Mouse (Mus musculus): Measurements from ENCODE around the gene Ilf2. TPM values are rescaled to one million over a fixed set of nuclear protein-coding genes. Genes with fewer than 3 reads are reported as not detected.

Gene Ilf2
- total and polyA plus RNA-seq, 3 experiments: 13.9 to 32.2 (median 30.6) TPM

GRCm38 (mm10) chr3:90503444-90503843, 27.5 kb downstream of the Ilf2 start:
- no peaks in the 10 kb centered on the region for H3K27me3 ChIP-seq (ENCODE audit: control insufficient read depth, insufficient read depth, low read length)
- WGBS: 76% methylated on average over 4 of the region's 4 CpGs
- peaks cover 61% of the 10 kb centered on the region for H3K36me3 ChIP-seq (ENCODE audit: control insufficient read depth, insufficient read depth, low read length)
- peaks cover 1% of the 10 kb centered on the region for H3K4me1 ChIP-seq (ENCODE audit: control insufficient read depth, insufficient read depth, low read length)
- H3K9ac ChIP-seq (ENCODE audit: low read depth, low read length): no peak overlapping the region
- intact Hi-C loops (cut with DNase I): no loop called here
- no peak overlapping the region for H3K4me3 ChIP-seq
- no peak for DNase-seq
- H3K79me2 ChIP-seq (replicated peaks; ENCODE audit: control insufficient read depth, insufficient read depth, low read length): peaks cover 6% of the 10 kb centered on the region
- no peak overlapping the region for H3K27ac ChIP-seq
- no peak for TF ChIP-seq CTCF (IDR thresholded peaks at IDR 0.05)
- no peak for TF ChIP-seq EP300 (IDR thresholded peaks at IDR 0.05; ENCODE audit: insufficient read depth, low read depth, low read length)
- TF ChIP-seq POLR2A (IDR thresholded peaks at IDR 0.05; ENCODE audit: insufficient read depth, low read depth, low read length): no peak

DNA sequence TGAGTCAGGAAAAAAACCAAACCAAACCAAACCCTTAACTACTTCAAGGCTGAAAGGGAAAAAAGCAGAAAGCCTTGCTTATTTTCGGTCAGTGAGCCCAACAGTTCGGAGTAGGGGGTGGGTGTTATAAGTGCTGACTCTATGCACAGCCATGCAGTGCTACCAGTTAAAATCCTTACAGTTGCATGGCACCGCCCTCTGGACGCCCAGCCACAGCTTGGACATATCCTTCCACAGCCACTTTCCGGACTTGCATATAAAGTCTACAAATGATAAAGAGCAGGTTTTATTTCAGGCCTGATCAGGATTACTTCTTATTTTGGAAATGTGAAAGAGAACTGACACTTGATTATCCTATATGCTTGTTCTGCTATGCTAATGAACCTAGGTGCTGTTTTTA, 29.3 kb downstream of the Ilf2 start:
- TF ChIP-seq CTCF (IDR thresholded peaks at IDR 0.05): no peak
- no peak for TF ChIP-seq EP300 (IDR thresholded peaks at IDR 0.05; ENCODE audit: insufficient read depth, low read depth, low read length)
- TF ChIP-seq POLR2A (IDR thresholded peaks at IDR 0.05; ENCODE audit: insufficient read depth, low read depth, low read length): no peak

GRCm38 (mm10) chr3:90506362-90506761, 30.4 kb downstream of the Ilf2 start:
- 65% methylated on average over 3 of the region's 3 CpGs for WGBS
- H3K36me3 ChIP-seq (ENCODE audit: control insufficient read depth, insufficient read depth, low read length): peaks cover 53% of the 10 kb centered on the region
- intact Hi-C loops (cut with DNase I): no loop called here

More for the DNA sequence above, 29.3 kb downstream of the Ilf2 start:
- Histone ChIP-seq H3K4me1 (ENCODE audit: control insufficient read depth, insufficient read depth, low read length) (peaks cover 1% of the 10 kb centered on the region), H3K27me3 (ENCODE audit: control insufficient read depth, insufficient read depth, low read length) (no peaks in the 10 kb centered on the region), H3K36me3 (ENCODE audit: control insufficient read depth, insufficient read depth, low read length) (peaks cover 57% of the 10 kb centered on the region), H3K9ac (ENCODE audit: low read depth, low read length) (no peak overlapping the region), H3K4me3 (no peak overlapping the region), H3K27ac (no peak overlapping the region), H3K79me2 (replicated peaks; ENCODE audit: control insufficient read depth, insufficient read depth, low read length) (peaks cover 6% of the 10 kb centered on the region)
- intact Hi-C loops (cut with DNase I): no loop called here
- DNase-seq: no peak
- whole genome bisulfite sequencing: 91% methylated on average over 5 of the region's 5 CpGs

DNA sequence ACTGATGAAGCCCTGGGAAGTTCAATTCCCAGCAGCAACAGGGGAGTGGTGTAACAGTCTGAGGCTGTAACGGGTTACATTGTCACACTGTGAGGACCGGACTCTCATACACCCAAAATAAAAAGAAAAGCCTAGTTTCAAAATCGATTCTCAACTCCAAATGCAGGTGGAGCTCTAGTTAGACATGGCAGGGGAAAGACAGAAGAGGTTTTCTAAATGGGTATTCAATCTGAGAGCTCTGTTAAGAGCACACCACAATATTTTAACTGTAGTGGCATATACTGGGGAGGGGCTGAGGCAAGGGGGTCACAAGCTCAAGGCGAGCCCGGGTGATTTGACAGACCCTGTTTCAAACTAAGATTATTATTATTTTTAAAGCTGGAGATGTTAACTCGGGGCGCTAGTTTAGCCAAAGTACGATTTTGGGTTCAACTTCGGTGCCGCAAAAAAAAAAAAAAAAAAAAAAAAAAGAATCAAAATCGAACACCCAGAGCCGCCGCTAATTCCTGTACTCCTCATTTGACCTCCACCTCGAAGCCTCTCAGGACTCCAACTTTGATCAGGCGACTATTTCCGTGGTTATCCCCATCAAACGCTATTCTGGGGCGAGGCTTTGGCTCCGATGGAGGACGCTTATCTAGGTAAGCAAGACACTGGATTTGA, 32.5 kb downstream of the Ilf2 start:
- Histone ChIP-seq H3K27ac (peak overlapping the region; percentile 91), H3K27me3 (ENCODE audit: control insufficient read depth, insufficient read depth, low read length) (no peaks in the 10 kb centered on the region), H3K4me3 (peak overlapping the region; percentile 88), H3K36me3 (ENCODE audit: control insufficient read depth, insufficient read depth, low read length) (peaks cover 40% of the 10 kb centered on the region), H3K9ac (ENCODE audit: low read depth, low read length) (peak overlapping the region; percentile 91), H3K79me2 (replicated peaks; ENCODE audit: control insufficient read depth, insufficient read depth, low read length) (peaks cover 3% of the 10 kb centered on the region; the same call in 1 of the 2 replicates), H3K4me1 (ENCODE audit: control insufficient read depth, insufficient read depth, low read length) (peaks cover 3% of the 10 kb centered on the region)
- intact Hi-C loops (cut with DNase I): loop anchor here (2.0 kb wide), 2 partner anchors 18 to 32 kb away; partner anchors contain the start of genes Ilf2 and Snapin
- no peak for DNase-seq
- no peak for TF ChIP-seq EP300 (IDR thresholded peaks at IDR 0.05; ENCODE audit: insufficient read depth, low read depth, low read length)
- TF ChIP-seq CTCF (IDR thresholded peaks at IDR 0.05): no peak
- TF ChIP-seq POLR2A (IDR thresholded peaks at IDR 0.05; ENCODE audit: insufficient read depth, low read depth, low read length): no peak
- WGBS: under 1% methylated on average over 20 of the region's 20 CpGs

More at GRCm38 (mm10) chr3:90506362-90506761, 30.4 kb downstream of the Ilf2 start:
- DNase-seq: no peak
- TF ChIP-seq CTCF (IDR thresholded peaks at IDR 0.05) (no peak), EP300 (IDR thresholded peaks at IDR 0.05; ENCODE audit: insufficient read depth, low read depth, low read length) (no peak), POLR2A (IDR thresholded peaks at IDR 0.05; ENCODE audit: insufficient read depth, low read depth, low read length) (no peak)
- Histone ChIP-seq H3K79me2 (replicated peaks; ENCODE audit: control insufficient read depth, insufficient read depth, low read length) (peaks cover 6% of the 10 kb centered on the region), H3K4me1 (ENCODE audit: control insufficient read depth, insufficient read depth, low read length) (peaks cover 1% of the 10 kb centered on the region), H3K9ac (ENCODE audit: low read depth, low read length) (no peak overlapping the region), H3K4me3 (no peak overlapping the region), H3K27me3 (ENCODE audit: control insufficient read depth, insufficient read depth, low read length) (no peaks in the 10 kb centered on the region), H3K27ac (no peak overlapping the region)

DNA sequence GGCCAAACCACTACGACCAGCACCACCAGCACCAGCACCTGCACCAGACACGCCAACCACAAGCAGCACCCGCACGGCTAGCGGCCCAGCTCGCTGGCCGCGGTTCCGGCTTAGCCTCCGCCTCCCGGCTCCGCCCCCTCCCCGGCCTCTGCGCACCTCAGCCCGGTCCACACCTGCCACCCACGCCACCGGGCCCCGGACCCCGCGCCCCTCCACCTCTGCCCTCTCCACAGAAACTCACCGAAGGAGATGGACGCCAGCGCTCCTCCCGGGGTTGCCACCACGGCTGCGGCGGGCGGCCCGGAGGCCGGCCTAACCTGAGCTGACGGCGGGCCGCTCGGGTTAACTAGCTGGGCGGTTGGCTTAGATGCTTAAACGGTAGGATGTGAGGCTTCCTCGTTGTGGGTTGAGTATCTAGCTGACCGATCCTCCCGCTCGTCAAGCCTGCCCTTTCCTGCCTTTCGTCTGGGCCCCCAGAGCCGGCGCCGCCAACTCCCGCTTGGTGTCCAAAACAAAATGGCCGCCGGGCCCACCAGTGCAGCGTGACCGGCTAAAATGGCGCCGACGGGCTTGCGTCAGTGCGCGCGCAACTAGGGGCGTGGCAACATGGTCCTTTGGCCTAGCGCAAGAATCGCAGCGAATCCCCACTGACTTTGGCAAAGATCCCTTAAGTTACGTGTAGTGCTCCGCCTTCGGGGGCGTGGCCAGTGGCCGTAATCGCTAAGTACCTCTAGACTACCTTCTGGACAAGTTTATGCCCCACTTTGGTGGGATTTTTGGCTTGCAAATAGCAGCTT, 33.2 kb downstream of the Ilf2 start, which contains the start of gene Chtop:
Chtop (minus strand) TSS at position 549 of the 797 bp plus-strand sequence.
- WGBS: under 1% methylated on average over 66 of the region's 66 CpGs
- intact Hi-C loops (cut with DNase I): loop anchor here (2.0 kb wide), 2 partner anchors 18 to 32 kb away; partner anchors contain the start of genes Ilf2 and Snapin
- Histone ChIP-seq H3K27ac (peak within 1 kb of the TSS; percentile 91), H3K4me1 (ENCODE audit: control insufficient read depth, insufficient read depth, low read length) (peaks cover 3% of the 10 kb centered on the region), H3K4me3 (peak within 1 kb of the TSS; percentile 88), H3K79me2 (replicated peaks; ENCODE audit: control insufficient read depth, insufficient read depth, low read length) (peaks cover 3% of the 10 kb centered on the region; the same call in 1 of the 2 replicates), H3K9ac (ENCODE audit: low read depth, low read length) (peak within 1 kb of the TSS; percentile 91), H3K27me3 (ENCODE audit: control insufficient read depth, insufficient read depth, low read length) (no peaks in the 10 kb centered on the region), H3K36me3 (ENCODE audit: control insufficient read depth, insufficient read depth, low read length) (peaks cover 35% of the 10 kb centered on the region)
- TF ChIP-seq CTCF (IDR thresholded peaks at IDR 0.05): no peak
- peak; percentile 79 for TF ChIP-seq POLR2A (IDR thresholded peaks at IDR 0.05; ENCODE audit: insufficient read depth, low read depth, low read length)
- TF ChIP-seq EP300 (IDR thresholded peaks at IDR 0.05; ENCODE audit: insufficient read depth, low read depth, low read length): peak; percentile 74
- DNase-seq: peak; percentile 99 to 100
